Mouse (Mus musculus): ENCODE results near the gene Gm12887. TPM values are rescaled to one million over a fixed set of nuclear protein-coding genes. Genes with fewer than 3 reads are reported as not detected.

The Gm12887 gene
- not detected for total RNA-seq (2021)
- long read RNA-seq, experiment 1: 0 reads
- long read RNA-seq, experiment 2: 0 reads

DNA sequence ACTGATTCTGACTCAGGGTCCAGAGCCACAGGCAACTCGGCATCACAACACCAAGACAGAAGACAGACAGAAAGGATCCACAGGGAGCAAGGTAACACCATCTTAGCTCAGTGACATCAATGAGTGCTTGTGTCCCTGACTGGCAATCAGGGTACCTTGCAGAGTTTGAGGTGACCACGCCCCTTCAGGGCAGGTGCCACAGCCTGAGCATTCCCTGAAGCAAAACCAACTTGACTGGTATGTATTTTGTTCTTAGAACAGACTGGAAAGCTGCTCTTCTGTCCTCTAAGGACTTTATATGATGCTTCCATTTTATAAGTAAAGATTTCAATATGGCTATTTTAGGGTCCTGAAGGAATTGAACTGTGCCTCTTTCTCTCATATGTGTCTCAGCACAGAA lies at the start of gene Gm12887:
Gm12887 (minus strand) TSS at position 101 of the 400 bp plus-strand sequence.
- DNase-seq: no peak

GRCm38 (mm10) chr4:121657040-121657439 lies 35.1 kb upstream of the Gm12887 start:
- no peak for DNase-seq

Other genes with a start within 250 kb of the Gm12887 start
- not detected for gene Gm12886, start 199.0 kb downstream of the Gm12887 start, total RNA-seq (2021)